Mouse (Mus musculus) CH12.LX (cell line): ENCODE data around the gene Wnt5a. TPM values are rescaled to one million over a fixed set of nuclear protein-coding genes. Genes with fewer than 3 reads are reported as not detected.

Source experiments
- DNase-seq: peaks from one replicate; pipeline ENCODE4 v3.0.0-alpha.2; 2013; ENCODE audit errors: extremely low read depth
- H3K27ac ChIP-seq: 2 replicates; pipeline ENCODE4 v1.5.1; 2012; ENCODE audit warnings: low read depth, mild to moderate bottlenecking, control low read depth, moderate library complexity; ENCODE audit not compliant: insufficient read depth
- H3K27me3 ChIP-seq: replicated peaks from 2 replicates; pipeline ENCODE3; 2012; ENCODE audit warnings: inconsistent platforms
- H3K36me3 ChIP-seq, 2 experiments: replicated peaks in 1 of 2; 2 replicates each; pipeline versions ENCODE3 to v1.6.1; 2012; ENCODE audit warnings: inconsistent platforms in 1 of 2, low read length in 1 of 2, mild to moderate bottlenecking in 1 of 2, mixed read lengths in 1 of 2, moderate library complexity in 1 of 2; ENCODE audit not compliant: control insufficient read depth in 1 of 2, insufficient read depth in 1 of 2
- H3K4me1 ChIP-seq, 2 experiments: 2 replicates each; pipeline ENCODE4 v1.6.1; 2012; ENCODE audit warnings: inconsistent platforms in 1 of 2, moderate library complexity in 1 of 2; ENCODE audit not compliant: insufficient read depth in 2 of 2, control insufficient read depth in 1 of 2
- H3K4me2 ChIP-seq: 2 replicates; pipeline ENCODE4 v1.6.1; 2012; ENCODE audit warnings: low read depth, mild to moderate bottlenecking, control low read depth; ENCODE audit not compliant: poor library complexity, insufficient read depth, severe bottlenecking
- H3K4me3 ChIP-seq, 3 experiments: fragments of 150-350 bp in 1 of 3; sonication (generic) in 1 of 3; replicated peaks in 1 of 3; 2 replicates each; pipeline versions ENCODE3 to v1.5.1; 2011 to 2012; ENCODE audit warnings: low read depth in 2 of 3, low read length in 2 of 3, mild to moderate bottlenecking in 2 of 3, moderate library complexity in 2 of 3, control low read depth in 1 of 3, improper control_type of control experiment in 1 of 3, inconsistent platforms in 1 of 3, mixed read lengths in 1 of 3; ENCODE audit not compliant: poor library complexity in 1 of 3
- H3K79me2 ChIP-seq: replicated peaks from 2 replicates; pipeline ENCODE4 v1.6.1; 2012; ENCODE audit warnings: mild to moderate bottlenecking, moderate library complexity; ENCODE audit not compliant: control insufficient read depth, poor library complexity, insufficient read depth, severe bottlenecking; ENCODE audit errors: extremely low read depth
- H3K9ac ChIP-seq: 2 replicates; pipeline ENCODE4 v1.6.1; 2012; ENCODE audit warnings: low read depth, mild to moderate bottlenecking, control low read depth, moderate library complexity; ENCODE audit not compliant: insufficient read depth
- H3K9me3 ChIP-seq: replicated peaks from 2 replicates; pipeline ENCODE3; 2012; ENCODE audit warnings: low read length, inconsistent platforms, mixed read lengths
- BHLHE40 ChIP-seq: IDR thresholded peaks from 2 replicates; pipeline ENCODE4 v1.6.1; 2011; ENCODE audit warnings: mild to moderate bottlenecking, low read depth, low read length, improper control_type of control experiment
- CHD2 ChIP-seq: IDR thresholded peaks from 2 replicates; pipeline ENCODE4 v1.6.1; 2011; ENCODE audit warnings: low read length, improper control_type of control experiment
- ELF1 ChIP-seq: IDR thresholded peaks from 2 replicates; pipeline ENCODE4 v1.6.1; 2014; ENCODE audit warnings: low read depth, mild to moderate bottlenecking, inconsistent platforms, low read length, improper control_type of control experiment
- EP300 ChIP-seq: IDR thresholded peaks from 2 replicates; pipeline ENCODE4 v1.6.1; 2011; ENCODE audit warnings: low read length, improper control_type of control experiment
- ETS1 ChIP-seq: conservative IDR thresholded peaks from 2 replicates; pipeline ENCODE4 v1.6.1; 2012; ENCODE audit warnings: low read depth, mild to moderate bottlenecking, inconsistent platforms, low read length, improper control_type of control experiment, moderate library complexity
- HCFC1 ChIP-seq: IDR thresholded peaks from 2 replicates; pipeline ENCODE4 v1.6.1; 2012; ENCODE audit warnings: low read depth, mild to moderate bottlenecking, inconsistent platforms, low read length, improper control_type of control experiment
- JUN ChIP-seq: IDR thresholded peaks from 2 replicates; pipeline ENCODE4 v1.6.1; 2011; ENCODE audit warnings: low read depth, mild to moderate bottlenecking, low read length, improper control_type of control experiment, moderate library complexity; ENCODE audit not compliant: insufficient read depth
- JUND ChIP-seq: conservative IDR thresholded peaks from 2 replicates; pipeline ENCODE4 v1.6.1; 2011; ENCODE audit warnings: low read depth, low read length, improper control_type of control experiment
- KAT2A ChIP-seq: IDR thresholded peaks from 2 replicates; pipeline ENCODE4 v1.6.1; 2012; ENCODE audit warnings: low read length, improper control_type of control experiment, inconsistent platforms; ENCODE audit not compliant: insufficient replicate concordance
- MAFK ChIP-seq: IDR thresholded peaks from 2 replicates; pipeline ENCODE4 v1.6.1; 2011; ENCODE audit warnings: low read length, improper control_type of control experiment; ENCODE audit not compliant: insufficient replicate concordance
- MAX ChIP-seq: IDR thresholded peaks from 2 replicates; pipeline ENCODE4 v1.6.1; 2011; ENCODE audit warnings: low read length, improper control_type of control experiment
- MAZ ChIP-seq: IDR thresholded peaks from 2 replicates; pipeline ENCODE4 v1.6.1; 2012; ENCODE audit warnings: low read depth, mild to moderate bottlenecking, inconsistent platforms, low read length, improper control_type of control experiment, moderate library complexity
- MEF2A ChIP-seq: IDR thresholded peaks from 2 replicates; pipeline ENCODE4 v1.6.1; 2014; ENCODE audit warnings: low read depth, mild to moderate bottlenecking, inconsistent platforms, low read length, improper control_type of control experiment, borderline replicate concordance
- MXI1 ChIP-seq: IDR thresholded peaks from 2 replicates; pipeline ENCODE4 v1.6.1; 2011; ENCODE audit warnings: mild to moderate bottlenecking, low read depth, low read length, improper control_type of control experiment
- MYC ChIP-seq: IDR thresholded peaks from 2 replicates; pipeline ENCODE4 v1.6.1; 2011; ENCODE audit warnings: low read depth, mild to moderate bottlenecking, improper control_type of control experiment, low read length
- NELFE ChIP-seq: IDR thresholded peaks from 2 replicates; pipeline ENCODE4 v1.6.1; 2011; ENCODE audit warnings: low read depth, low read length, improper control_type of control experiment
- PAX5 ChIP-seq: IDR thresholded peaks from 2 replicates; pipeline ENCODE4 v1.6.1; 2012; ENCODE audit warnings: low read length, inconsistent platforms, mixed read lengths
- POLR2A ChIP-seq: IDR thresholded peaks from 2 replicates; pipeline ENCODE4 v1.6.1; 2011; ENCODE audit warnings: low read depth, mild to moderate bottlenecking, improper control_type of control experiment, low read length
- POLR2AphosphoS2 ChIP-seq: IDR thresholded peaks from 2 replicates; pipeline ENCODE4 v1.6.1; 2011; ENCODE audit warnings: low read depth, low read length, improper control_type of control experiment
- RAD21 ChIP-seq: IDR thresholded peaks from 2 replicates; pipeline ENCODE4 v1.6.1; 2011; ENCODE audit warnings: low read depth, mild to moderate bottlenecking, low read length, improper control_type of control experiment, moderate library complexity
- SMC3 ChIP-seq: IDR thresholded peaks from 2 replicates; pipeline ENCODE4 v1.6.1; 2011; ENCODE audit warnings: low read depth, low read length, improper control_type of control experiment
- TCF12 ChIP-seq: IDR thresholded peaks from 2 replicates; pipeline ENCODE4 v1.6.1; 2014; ENCODE audit warnings: low read depth, mild to moderate bottlenecking, inconsistent platforms, low read length, improper control_type of control experiment
- UBTF ChIP-seq: IDR thresholded peaks from 2 replicates; pipeline ENCODE4 v1.6.1; 2012; ENCODE audit warnings: low read depth, mild to moderate bottlenecking, inconsistent platforms, low read length, improper control_type of control experiment, moderate library complexity
- USF1 ChIP-seq: IDR thresholded peaks from 2 replicates; pipeline ENCODE4 v1.6.1; 2014; ENCODE audit warnings: low read depth, mild to moderate bottlenecking, inconsistent platforms, low read length, improper control_type of control experiment
- ZMIZ1 ChIP-seq: IDR thresholded peaks from 2 replicates; pipeline ENCODE4 v1.6.1; 2012; ENCODE audit warnings: low read depth, mild to moderate bottlenecking, inconsistent platforms, low read length, improper control_type of control experiment
- ZNF384 ChIP-seq: IDR thresholded peaks from 2 replicates; pipeline ENCODE4 v1.6.1; 2012; ENCODE audit warnings: low read depth, low read length, improper control_type of control experiment, inconsistent platforms
- dilution Hi-C: fragments of 300-500 bp; cut with MboI; formaldehyde crosslinking; loops from 2 replicates; pipeline ENCODE4 v1.14.3; 2020; ENCODE audit warnings: low sequenced_read_pairs; ENCODE audit not compliant: extremely low pct_unique_long_range_greater_than_20kb, extremely low pct_ligation_motif_present
- in situ Hi-C: fragments of 300-500 bp; cut with MboI; formaldehyde crosslinking; loops from 3 replicates; pipeline ENCODE4 v1.14.3; 2019; ENCODE audit warnings: low sequenced_read_pairs, low pct_ligation_motif_present, low pct_unique_long_range_greater_than_20kb, mixed read lengths
- polyA plus RNA-seq: library from polyadenylated mRNA; unstranded; fragments of >175 nt; gene quantifications from 2 replicates; pipeline ENCODE4 v1.2.1, GENCODE M21; 2012; ENCODE audit warnings: low read depth; ENCODE audit not compliant: insufficient read length
- total RNA-seq, 2 experiments: library from RNA; depleted of rRNA; stranded (reverse); fragments of 300-350 nt in 1 of 2; fragments of >200 nt in 1 of 2; gene quantifications; 2 replicates each; pipeline ENCODE4 v1.2.3; 2012 to 2014

Wnt5a gene
- total and polyA plus RNA-seq, 3 experiments = not detected

- TF ChIP-seq HCFC1 (no peak), USF1 (no peak), ETS1 (no peak), JUN (no peak), MAZ (no peak), UBTF (no peak), MXI1 (no peak), MYC (no peak), ZNF384 (no peak), NELFE (no peak), SMC3 (no peak), ZMIZ1 (no peak), TCF12 (no peak), MAFK (no peak), EP300 (no peak), MEF2A (no peak), PAX5 (no peak), POLR2AphosphoS2 (no peak), JUND (no peak), ELF1 (no peak)
Measured at GRCm38 (mm10) chr14:28511029-28511651, 6.6 kb downstream of the Wnt5a start.

GRCm38 (mm10) chr14:28512805-28513590 lies 8.4 kb downstream of the Wnt5a start:
- dilution Hi-C loops (no loop called here), in situ Hi-C loops (no loop called here)
- Histone ChIP-seq H3K79me2 (no peaks in the 10 kb centered on the region), H3K27me3 (no peaks in the 10 kb centered on the region), H3K4me1 (no peaks in the 10 kb centered on the region), H3K9me3 (peaks cover 80% of the 10 kb centered on the region), H3K4me2 (no peak overlapping the region), H3K27ac (no peak overlapping the region), H3K9ac (no peak overlapping the region), H3K36me3 (no peaks in the 10 kb centered on the region), H3K4me3 (no peak overlapping the region)
- DNase-seq = no peak
- TF ChIP-seq ELF1 (no peak), CHD2 (no peak), MAX (no peak), HCFC1 (no peak), POLR2A (no peak), MYC (no peak), UBTF (no peak), MAFK (no peak), KAT2A (no peak), TCF12 (no peak), BHLHE40 (no peak), ETS1 (no peak), JUND (no peak), ZNF384 (no peak), POLR2AphosphoS2 (no peak), RAD21 (no peak), SMC3 (no peak), MAZ (no peak)

More at GRCm38 (mm10) chr14:28511029-28511651, 6.6 kb downstream of the Wnt5a start:
- Histone ChIP-seq H3K79me2 (no peaks in the 10 kb centered on the region), H3K4me3 (no peak overlapping the region), H3K4me1 (no peaks in the 10 kb centered on the region), H3K4me2 (no peak overlapping the region), H3K9ac (no peak overlapping the region), H3K9me3 (peaks cover 79% of the 10 kb centered on the region), H3K36me3 (no peaks in the 10 kb centered on the region), H3K27me3 (no peaks in the 10 kb centered on the region), H3K27ac (no peak overlapping the region)
- no peak for DNase-seq
- dilution Hi-C loops = no loop called here
- in situ Hi-C loops = no loop called here
